Mouse (Mus musculus) frontal cortex, postnatal 10 days (tissue): ENCODE data around the gene Sebox.

Experiments
- DNase-seq, 2 experiments: peaks; one replicate each; pipeline ENCODE4 v3.0.0; 2022; ENCODE audit warnings: low spot score in 2 of 2, mixed read lengths in 1 of 2

Gene Sebox

DNA sequence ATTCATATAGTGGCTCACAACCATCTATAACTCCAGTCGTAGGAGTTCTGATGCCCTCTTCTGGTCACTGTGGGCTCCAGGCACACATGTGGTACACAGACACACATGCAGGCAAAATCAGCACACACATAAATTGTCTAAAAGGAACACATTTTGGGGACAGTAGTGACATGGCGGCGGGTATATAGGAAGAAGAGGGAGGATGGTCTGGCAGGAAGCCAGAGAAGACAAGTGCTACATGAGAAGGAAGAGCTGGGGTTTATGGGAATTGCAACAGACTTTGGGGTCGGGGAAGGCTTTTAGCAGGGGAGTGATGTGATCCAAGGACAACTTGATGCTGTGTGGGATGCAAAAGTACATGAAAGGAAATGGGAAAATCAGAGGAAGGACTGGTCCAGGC lies 31.3 kb downstream of the Sebox start:
- DNase-seq = no peak

GRCm38 (mm10) chr11:78535376-78536079 lies 32.3 kb downstream of the Sebox start:
- DNase-seq = no peak

DNA sequence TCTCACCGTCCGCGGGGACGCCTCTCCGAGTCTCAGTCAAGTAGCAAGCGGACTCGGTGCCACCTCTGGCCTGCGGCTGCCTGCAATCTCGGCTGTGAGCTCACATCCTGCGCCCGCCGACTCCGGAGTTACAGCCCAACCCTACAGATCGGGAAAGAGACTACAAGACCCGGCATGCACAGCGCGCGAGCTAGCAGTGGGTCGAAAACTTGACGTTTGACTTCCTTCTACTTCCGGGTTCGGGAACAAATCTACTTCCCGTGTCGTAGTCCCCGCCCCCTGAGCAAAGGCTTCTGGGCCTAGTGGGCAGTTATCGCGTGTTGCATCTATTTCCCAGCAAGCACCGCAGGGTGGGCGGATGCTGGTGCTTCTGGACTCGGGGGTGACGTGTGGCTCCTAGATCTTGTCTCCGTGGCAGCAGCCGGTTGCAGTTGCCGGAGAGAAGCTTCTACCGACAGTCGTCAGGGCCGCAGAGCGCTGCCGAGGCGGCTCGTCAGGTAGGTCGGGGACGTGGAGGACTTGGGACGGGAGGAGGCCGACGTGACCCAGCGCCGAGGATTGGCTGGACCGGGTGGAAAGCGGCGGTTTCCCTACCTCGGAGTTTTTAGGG lies 32.9 kb downstream of the Sebox start, which contains the start of the genes Tnfaip1 and Ift20:
Gene Tnfaip1 (minus strand): TSS at position 253 of the 610 bp plus-strand sequence.
Gene Ift20 (plus strand): TSS at position 282 of the 610 bp plus-strand sequence.
- peak; percentile 98 to 99 for DNase-seq

GRCm38 (mm10) chr11:78536690-78537084 lies 33.4 kb downstream of the Sebox start:
- DNase-seq = no peak

DNA sequence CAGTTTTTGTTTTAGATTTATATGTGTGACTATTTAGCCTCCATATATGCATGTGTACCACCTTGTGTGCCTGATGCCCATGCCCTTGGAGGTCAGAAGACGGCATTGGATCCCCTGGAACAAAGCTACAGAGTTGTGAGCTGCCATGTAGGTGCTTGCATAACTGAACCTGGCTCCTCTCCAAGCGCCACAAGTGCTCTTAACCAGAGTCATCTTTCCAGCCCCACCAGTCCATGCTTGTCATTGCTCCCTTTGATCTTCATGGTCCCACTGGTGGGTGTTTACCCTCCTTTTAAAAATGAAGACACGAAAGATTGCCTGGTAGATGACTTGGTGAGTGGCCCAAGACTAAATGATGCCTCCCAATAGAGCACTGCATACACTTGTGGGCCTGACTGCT lies 37.1 kb downstream of the Sebox start:
- DNase-seq = no peak

GRCm38 (mm10) chr11:78544449-78545111 lies 41.3 kb downstream of the Sebox start:
- DNase-seq = no peak

DNA sequence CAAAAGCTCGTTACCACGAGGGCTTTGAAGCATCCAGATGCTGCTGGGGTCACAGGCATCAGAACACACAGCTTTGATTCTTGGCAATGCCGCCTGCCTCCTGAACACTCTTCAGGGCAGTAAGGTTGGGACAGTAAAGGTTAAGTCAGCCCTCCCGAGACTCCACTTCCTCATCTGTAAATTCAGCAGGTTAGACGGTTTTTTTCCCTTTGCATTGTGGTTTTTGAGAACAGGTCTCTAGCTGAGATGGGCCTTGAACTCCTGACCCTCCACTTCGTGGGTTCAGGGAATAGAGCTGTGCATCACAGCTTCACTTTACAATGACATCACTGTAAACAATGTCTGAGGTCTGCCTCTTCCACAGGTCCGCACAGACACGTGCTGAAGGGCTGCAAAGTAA lies 41.9 kb downstream of the Sebox start:
- DNase-seq = no peak

- DNase-seq = no peak
Measured at GRCm38 (mm10) chr11:78547718-78548460, 44.6 kb downstream of the Sebox start.

- no peak for DNase-seq
Measured at GRCm38 (mm10) chr11:78549491-78549987, 46.3 kb downstream of the Sebox start.

- DNase-seq = peak; percentile 96 to 98
Measured at GRCm38 (mm10) chr11:78550168-78551058, 47.2 kb downstream of the Sebox start, which contains the start of gene Tmem97. Gene Tmem97 (minus strand): TSS chr11:78550777.

DNA sequence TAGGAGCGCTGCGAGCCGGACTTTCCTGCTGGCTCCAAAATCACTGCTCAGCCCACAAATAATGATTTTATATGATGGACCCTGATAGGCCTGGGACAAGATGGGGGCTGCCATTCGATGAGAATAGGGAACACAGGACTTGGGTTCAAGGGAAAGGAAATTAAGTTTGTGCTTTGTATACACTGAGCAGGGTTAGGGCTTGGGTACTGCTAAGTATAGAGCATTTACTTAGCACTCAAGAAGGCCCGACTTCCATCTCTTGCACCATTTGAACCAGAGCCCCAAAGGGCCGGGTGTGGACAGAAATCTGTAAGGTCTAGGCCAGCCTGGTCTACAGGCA lies 47.8 kb downstream of the Sebox start:
- DNase-seq = no peak
